Mouse (Mus musculus): ENCODE measurements around the gene Cks2. TPM values are rescaled to one million over a fixed set of nuclear protein-coding genes. Genes with fewer than 3 reads are reported as not detected.
A peak's percentile ranks its signal among the peaks of the same experiment; 100 is the strongest.

Gene Cks2
- polyA plus RNA-seq, 1 experiment from 2014 or later: 128 TPM

DNA sequence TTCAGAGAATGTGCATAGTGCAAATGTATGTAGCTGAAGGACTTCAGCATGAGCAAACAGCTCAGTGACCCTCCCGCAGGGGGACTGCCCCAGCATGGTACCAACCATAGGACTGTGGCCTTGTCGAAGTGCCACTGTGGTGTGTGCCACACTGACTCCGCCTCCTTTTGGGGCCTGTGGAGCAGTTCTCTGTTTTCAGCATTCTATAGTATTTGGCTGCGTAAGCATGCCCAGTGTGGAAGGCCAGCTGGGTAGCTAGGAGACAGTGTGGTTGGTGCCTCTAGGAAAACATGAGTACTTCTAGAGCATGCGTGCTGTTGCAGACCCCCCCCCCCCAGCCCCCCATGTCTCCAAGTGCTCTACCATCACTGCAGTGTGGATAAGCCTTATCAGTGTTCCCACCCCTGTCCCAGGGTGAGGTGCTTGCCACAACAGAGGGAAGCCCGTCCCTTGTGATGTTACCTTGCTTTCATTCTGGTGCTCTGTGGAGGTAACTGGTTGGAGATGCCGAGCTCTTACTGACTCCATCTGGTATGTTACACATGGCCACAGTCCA, 32.7 kb downstream of the Cks2 start:
- Histone ChIP-seq H3K27me3 (ENCODE audit: control insufficient read depth, insufficient read depth, low read length) (no peaks in the 10 kb centered on the region), H3K4me3 (ENCODE audit: low read depth, low read length) (no peak overlapping the region), H3K9ac (ENCODE audit: low read length) (no peak overlapping the region), H3K4me2 (replicated peaks; ENCODE audit: low read depth) (no peak overlapping the region), H3K27ac (replicated peaks) (no peak overlapping the region), H3K36me3 (ENCODE audit: control insufficient read depth, insufficient read depth, low read length) (peaks cover 52% of the 10 kb centered on the region), H3K4me1 (replicated peaks; ENCODE audit: control insufficient read depth, insufficient read depth) (no peaks in the 10 kb centered on the region), H3K9me3 (ENCODE audit: control insufficient read depth, low read length) (no peaks in the 10 kb centered on the region)
- DNase-seq (ENCODE audit: low spot score) (no peak), ATAC-seq (ENCODE audit: low FRiP score, low TSS enrichment) (no peak)
- 88% methylated on average over 7 of the region's 7 CpGs for WGBS
- TF ChIP-seq EP300 (optimal IDR thresholded peaks at IDR 0.05): no peak
- no peak for TF ChIP-seq CTCF (IDR thresholded peaks at IDR 0.05; ENCODE audit: low read depth)

DNA sequence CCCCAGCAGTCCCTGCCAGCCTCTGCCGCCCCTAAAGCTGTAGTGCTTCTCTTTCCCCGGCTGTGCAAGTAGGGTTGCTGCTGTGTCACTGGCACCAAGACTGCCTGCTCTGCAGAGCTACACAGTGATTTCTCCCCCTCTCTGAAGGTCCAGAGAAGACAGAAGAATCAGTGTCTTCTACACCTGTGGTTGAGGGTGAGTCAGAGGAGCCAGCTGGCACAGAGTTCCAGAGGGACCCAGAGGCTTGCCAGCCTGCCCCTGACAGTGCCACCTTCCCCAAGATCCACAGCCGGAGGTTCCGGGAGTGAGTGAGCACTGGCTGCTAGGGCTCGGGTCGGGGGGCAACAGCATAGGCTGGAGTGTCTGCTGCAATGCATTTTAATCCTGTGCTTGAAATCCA, 33.7 kb downstream of the Cks2 start:
- H3K36me3 ChIP-seq (ENCODE audit: control insufficient read depth, insufficient read depth, low read length): peaks cover 47% of the 10 kb centered on the region
- H3K4me1 ChIP-seq (replicated peaks; ENCODE audit: control insufficient read depth, insufficient read depth): no peaks in the 10 kb centered on the region
- 96% methylated on average over 6 of the region's 6 CpGs for WGBS
- no peak for TF ChIP-seq CTCF (IDR thresholded peaks at IDR 0.05; ENCODE audit: low read depth)
- TF ChIP-seq EP300 (optimal IDR thresholded peaks at IDR 0.05): no peak
- ATAC-seq (ENCODE audit: low FRiP score, low TSS enrichment) (no peak), DNase-seq (ENCODE audit: low spot score) (no peak)
- no peaks in the 10 kb centered on the region for H3K9me3 ChIP-seq (ENCODE audit: control insufficient read depth, low read length)
- H3K9ac ChIP-seq (ENCODE audit: low read length): no peak overlapping the region
- no peak overlapping the region for H3K4me2 ChIP-seq (replicated peaks; ENCODE audit: low read depth)
- H3K27ac ChIP-seq (replicated peaks): no peak overlapping the region
- no peaks in the 10 kb centered on the region for H3K27me3 ChIP-seq (ENCODE audit: control insufficient read depth, insufficient read depth, low read length)
- H3K4me3 ChIP-seq (ENCODE audit: low read depth, low read length): no peak overlapping the region

DNA sequence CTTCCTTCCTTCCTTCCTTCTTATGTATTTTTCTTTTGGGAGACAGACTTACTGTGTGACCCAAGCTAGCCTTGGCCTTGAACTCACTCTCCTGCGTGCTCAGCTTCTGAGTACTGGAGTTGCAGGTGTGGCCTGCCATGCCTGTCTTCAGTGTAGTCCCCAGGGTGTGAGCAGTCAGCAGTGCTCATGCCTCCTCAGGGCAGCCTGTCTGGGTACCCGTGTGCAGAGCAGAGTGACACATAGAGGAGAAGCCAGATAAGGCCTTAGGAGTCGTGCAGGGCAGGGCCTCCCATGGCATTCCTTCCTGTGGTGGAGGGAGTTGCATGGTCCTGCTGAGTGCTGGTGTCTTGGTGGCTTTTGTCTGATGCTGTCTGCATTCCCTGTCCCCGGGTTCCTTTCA, 34.3 kb downstream of the Cks2 start:
- Histone ChIP-seq H3K9me3 (ENCODE audit: control insufficient read depth, low read length) (no peaks in the 10 kb centered on the region), H3K27me3 (ENCODE audit: control insufficient read depth, insufficient read depth, low read length) (no peaks in the 10 kb centered on the region), H3K9ac (ENCODE audit: low read length) (no peak overlapping the region), H3K27ac (replicated peaks) (no peak overlapping the region), H3K4me1 (replicated peaks; ENCODE audit: control insufficient read depth, insufficient read depth) (no peaks in the 10 kb centered on the region), H3K36me3 (ENCODE audit: control insufficient read depth, insufficient read depth, low read length) (peaks cover 46% of the 10 kb centered on the region), H3K4me3 (ENCODE audit: low read depth, low read length) (no peak overlapping the region), H3K4me2 (replicated peaks; ENCODE audit: low read depth) (no peak overlapping the region)
- no peak for DNase-seq (ENCODE audit: low spot score)
- no peak for TF ChIP-seq CTCF (IDR thresholded peaks at IDR 0.05; ENCODE audit: low read depth)
- no peak for TF ChIP-seq EP300 (optimal IDR thresholded peaks at IDR 0.05)
- ATAC-seq (ENCODE audit: low FRiP score, low TSS enrichment): peak; percentile 21; the same call in 1 of the 2 replicates
- WGBS: 76% methylated on average over 4 of the region's 4 CpGs

DNA sequence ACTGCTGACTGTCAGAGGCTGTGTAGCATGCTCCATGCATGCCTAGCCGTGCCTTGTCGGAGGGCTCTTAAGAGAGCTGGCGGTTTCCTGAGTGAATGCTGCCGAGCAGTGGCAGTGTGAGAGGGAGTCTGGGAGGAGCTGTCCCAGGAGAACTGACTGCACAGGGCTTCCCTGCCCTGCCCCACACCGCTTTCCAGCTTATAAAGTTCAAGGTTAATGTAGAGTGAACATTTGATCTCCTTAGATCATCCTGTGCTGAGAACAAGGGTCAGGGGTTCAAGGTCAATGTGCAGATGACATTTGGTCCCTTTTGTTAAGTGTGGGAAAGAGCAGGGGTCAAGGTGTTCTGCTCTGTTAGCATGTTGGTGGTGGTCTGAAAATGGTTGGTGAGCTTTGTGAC, 36.0 kb downstream of the Cks2 start:
- no peaks in the 10 kb centered on the region for H3K4me1 ChIP-seq (replicated peaks; ENCODE audit: control insufficient read depth, insufficient read depth)
- 70% methylated on average over 5 of the region's 5 CpGs for WGBS
- no peak for ATAC-seq (ENCODE audit: low FRiP score, low TSS enrichment)
- no peaks in the 10 kb centered on the region for H3K9me3 ChIP-seq (ENCODE audit: control insufficient read depth, low read length)
- H3K4me2 ChIP-seq (replicated peaks; ENCODE audit: low read depth): no peak overlapping the region
- H3K4me3 ChIP-seq (ENCODE audit: low read depth, low read length): no peak overlapping the region
- H3K9ac ChIP-seq (ENCODE audit: low read length): no peak overlapping the region
- no peak for TF ChIP-seq CTCF (IDR thresholded peaks at IDR 0.05; ENCODE audit: low read depth)
- TF ChIP-seq EP300 (optimal IDR thresholded peaks at IDR 0.05): no peak
- no peak for DNase-seq (ENCODE audit: low spot score)
- H3K27me3 ChIP-seq (ENCODE audit: control insufficient read depth, insufficient read depth, low read length): no peaks in the 10 kb centered on the region
- peaks cover 39% of the 10 kb centered on the region for H3K36me3 ChIP-seq (ENCODE audit: control insufficient read depth, insufficient read depth, low read length)
- no peak overlapping the region for H3K27ac ChIP-seq (replicated peaks)

DNA sequence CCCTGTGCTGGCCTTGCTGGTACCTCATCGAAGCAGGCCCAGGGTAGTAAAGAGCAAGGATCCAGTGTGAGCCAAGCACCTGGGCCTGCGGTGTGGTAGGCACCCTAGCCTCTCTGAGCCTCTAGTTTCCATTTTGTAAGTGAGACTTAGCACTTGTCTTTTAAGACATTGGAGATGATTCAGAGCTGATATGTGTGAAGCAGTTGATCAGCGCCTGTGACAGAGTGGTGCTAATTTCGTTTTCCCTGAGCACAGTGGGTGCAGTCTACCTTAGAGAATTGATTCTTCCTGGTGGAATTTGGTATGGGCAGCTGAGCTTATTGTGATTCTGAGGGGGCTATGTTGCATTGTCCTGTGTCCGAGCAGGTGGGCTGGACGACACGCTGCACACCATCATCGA, 36.6 kb downstream of the Cks2 start:
- WGBS: 91% methylated on average over 8 of the region's 8 CpGs
- H3K4me3 ChIP-seq (ENCODE audit: low read depth, low read length): no peak overlapping the region
- no peaks in the 10 kb centered on the region for H3K9me3 ChIP-seq (ENCODE audit: control insufficient read depth, low read length)
- no peaks in the 10 kb centered on the region for H3K4me1 ChIP-seq (replicated peaks; ENCODE audit: control insufficient read depth, insufficient read depth)
- no peaks in the 10 kb centered on the region for H3K27me3 ChIP-seq (ENCODE audit: control insufficient read depth, insufficient read depth, low read length)
- no peak overlapping the region for H3K4me2 ChIP-seq (replicated peaks; ENCODE audit: low read depth)
- DNase-seq (ENCODE audit: low spot score) (no peak), ATAC-seq (ENCODE audit: low FRiP score, low TSS enrichment) (no peak)
- no peak overlapping the region for H3K27ac ChIP-seq (replicated peaks)
- TF ChIP-seq CTCF (IDR thresholded peaks at IDR 0.05; ENCODE audit: low read depth) (no peak), EP300 (optimal IDR thresholded peaks at IDR 0.05) (no peak)
- peaks cover 37% of the 10 kb centered on the region for H3K36me3 ChIP-seq (ENCODE audit: control insufficient read depth, insufficient read depth, low read length)
- H3K9ac ChIP-seq (ENCODE audit: low read length): no peak overlapping the region

DNA sequence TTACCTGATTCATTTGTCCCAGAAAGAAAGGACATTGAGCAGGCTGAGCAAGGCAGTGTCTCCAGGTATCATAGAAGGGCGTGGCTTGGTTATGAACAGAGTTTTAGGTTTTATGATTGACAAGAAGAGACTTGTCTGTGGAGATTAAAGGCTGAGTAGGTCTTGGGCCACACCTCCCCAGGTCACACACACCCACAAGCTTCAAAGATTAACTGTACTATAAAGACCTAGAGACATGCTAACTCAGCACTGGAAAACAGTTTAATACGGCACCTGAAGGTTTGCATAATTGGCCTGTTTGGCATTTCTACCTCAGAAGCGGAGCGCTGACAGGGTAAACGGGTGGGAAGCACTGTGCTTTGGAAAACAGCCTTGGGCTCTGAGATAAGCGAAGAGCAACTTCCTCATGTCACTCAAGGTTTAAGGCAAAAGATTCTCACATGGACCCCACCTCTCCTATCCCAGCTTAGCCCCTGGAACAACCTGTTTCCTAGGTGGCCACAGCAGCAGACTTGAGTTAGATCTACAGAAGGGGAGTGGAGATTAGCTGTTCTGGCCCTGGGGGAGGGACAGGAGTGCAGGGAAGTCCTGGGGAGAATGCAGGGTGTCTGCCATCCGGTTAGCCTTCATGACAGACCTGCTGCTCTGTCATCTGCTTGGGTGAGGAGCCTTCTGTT, 40.4 kb downstream of the Cks2 start:
- H3K4me2 ChIP-seq (replicated peaks; ENCODE audit: low read depth): no peak overlapping the region
- no peaks in the 10 kb centered on the region for H3K4me1 ChIP-seq (replicated peaks; ENCODE audit: control insufficient read depth, insufficient read depth)
- no peak overlapping the region for H3K9ac ChIP-seq (ENCODE audit: low read length)
- WGBS: 73% methylated on average over 7 of the region's 7 CpGs
- no peak overlapping the region for H3K4me3 ChIP-seq (ENCODE audit: low read depth, low read length)
- peak; percentile 53; the same call in 1 of the 2 replicates for ATAC-seq (ENCODE audit: low FRiP score, low TSS enrichment)
- no peaks in the 10 kb centered on the region for H3K9me3 ChIP-seq (ENCODE audit: control insufficient read depth, low read length)
- peak overlapping the region; percentile 81 for H3K27ac ChIP-seq (replicated peaks)
- peaks cover 27% of the 10 kb centered on the region for H3K36me3 ChIP-seq (ENCODE audit: control insufficient read depth, insufficient read depth, low read length)
- H3K27me3 ChIP-seq (ENCODE audit: control insufficient read depth, insufficient read depth, low read length): no peaks in the 10 kb centered on the region
- DNase-seq (ENCODE audit: low spot score): no peak
- TF ChIP-seq CTCF (IDR thresholded peaks at IDR 0.05; ENCODE audit: low read depth): no peak
- TF ChIP-seq EP300 (optimal IDR thresholded peaks at IDR 0.05): peak; percentile 72

Measured in stomach, postnatal 0 days (tissue).